Comparison of ENCODE assay signal across 7 mouse cellular contexts in the genomic region with DNA sequence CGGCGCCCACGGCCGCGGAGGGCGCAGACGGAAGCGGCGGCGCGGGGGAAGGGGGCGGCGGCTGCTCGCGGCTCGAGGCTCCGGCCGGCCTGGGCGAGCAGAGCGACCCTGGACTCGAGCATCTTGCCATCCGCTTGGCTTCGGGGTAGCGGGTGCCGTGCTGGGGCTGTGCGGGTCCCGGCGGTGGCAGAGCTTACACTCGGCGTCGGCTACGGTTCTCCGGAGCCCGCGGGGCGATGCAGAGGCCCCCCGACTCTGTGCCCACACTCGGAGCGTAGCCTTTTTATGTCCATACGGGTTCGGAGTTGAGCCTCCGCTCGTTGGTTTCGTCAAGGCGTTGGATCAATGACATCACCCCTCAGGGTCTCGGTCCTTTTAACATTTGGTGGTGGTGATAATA. TPM values are rescaled to one million over a fixed set of nuclear protein-coding genes. Genes with fewer than 3 reads are reported as not detected.
DNase-seq lines count a peak whose midpoint lies in the region; ATAC-seq and TF ChIP-seq lines count a peak whose summit lies in the region.

No protein-coding gene starts in this region.

- H3K27ac ChIP-seq in lung, embryonic 15.5 days, result peak overlapping the region; percentile 69
- peak overlapping the region; percentile 62; the same call in 1 of the 2 replicates for H3K27ac ChIP-seq in embryonic facial prominence, embryonic 11.5 days (replicated peaks; ENCODE audit: low read depth, low read length)
- H3K27ac ChIP-seq in hindbrain, embryonic 16.5 days (ENCODE audit: low read depth, low read length), result peak overlapping the region; percentile 76
- H3K27ac ChIP-seq in midbrain, postnatal 0 days (ENCODE audit: low read depth, low read length), result peak overlapping the region; percentile 76

- ATAC-seq in lung, embryonic 15.5 days (ENCODE audit: borderline replicate concordance, extremely low read depth, low FRiP score, low TSS enrichment), result peak; percentile 36
- no peak; the same call in 1 of the 2 replicates for ATAC-seq in embryonic facial prominence, embryonic 11.5 days (replicated peaks; ENCODE audit: insufficient number of reproducible peaks, low FRiP score, low TSS enrichment, low read depth)
- ATAC-seq in hindbrain, embryonic 16.5 days, result peak; percentile 34
- ATAC-seq in midbrain, postnatal 0 days (ENCODE audit: low FRiP score), result peak; percentile 25; the same call in 1 of the 2 replicates

- peak overlapping the region; percentile 91 for H3K4me2 ChIP-seq in lung, embryonic 15.5 days
- peak overlapping the region; percentile 80 for H3K4me2 ChIP-seq in embryonic facial prominence, embryonic 11.5 days (ENCODE audit: low read depth, low read length)
- H3K4me2 ChIP-seq in hindbrain, embryonic 16.5 days (ENCODE audit: low read length), result peak overlapping the region; percentile 77
- peak overlapping the region; percentile 68 for H3K4me2 ChIP-seq in midbrain, postnatal 0 days (ENCODE audit: low read depth, low read length, poor library complexity, severe bottlenecking)

- peak overlapping the region; percentile 92 for H3K9ac ChIP-seq in lung, embryonic 15.5 days
- H3K9ac ChIP-seq in embryonic facial prominence, embryonic 11.5 days (replicated peaks; ENCODE audit: low read length), result peak overlapping the region; percentile 94
- peak overlapping the region; percentile 95 for H3K9ac ChIP-seq in hindbrain, embryonic 16.5 days (ENCODE audit: low read depth, low read length)
- peak overlapping the region; percentile 96 for H3K9ac ChIP-seq in midbrain, postnatal 0 days (replicated peaks; ENCODE audit: low read length, poor library complexity, severe bottlenecking)

- TF ChIP-seq CTCF in midbrain, postnatal 0 days (IDR thresholded peaks at IDR 0.05), result no peak

- H3K27me3 ChIP-seq in lung, embryonic 15.5 days, result no peaks in the 10 kb centered on the region
- no peaks in the 10 kb centered on the region for H3K27me3 ChIP-seq in embryonic facial prominence, embryonic 11.5 days (ENCODE audit: control insufficient read depth, insufficient read depth, low read length)
- no peaks in the 10 kb centered on the region for H3K27me3 ChIP-seq in hindbrain, embryonic 16.5 days (replicated peaks; ENCODE audit: control insufficient read depth, insufficient read depth, low read length)
- no peaks in the 10 kb centered on the region for H3K27me3 ChIP-seq in midbrain, postnatal 0 days (ENCODE audit: insufficient read depth, low read length)

- H3K9me3 ChIP-seq in lung, embryonic 15.5 days, result no peaks in the 10 kb centered on the region
- H3K9me3 ChIP-seq in embryonic facial prominence, embryonic 11.5 days (replicated peaks; ENCODE audit: control insufficient read depth, low read length), result no peaks in the 10 kb centered on the region
- H3K9me3 ChIP-seq in hindbrain, embryonic 16.5 days (ENCODE audit: control insufficient read depth, low read length), result no peaks in the 10 kb centered on the region
- H3K9me3 ChIP-seq in midbrain, postnatal 0 days (ENCODE audit: low read length), result no peaks in the 10 kb centered on the region

- peaks cover 55% of the 10 kb centered on the region for H3K4me1 ChIP-seq in lung, embryonic 15.5 days
- no peaks in the 10 kb centered on the region; the same call in 1 of the 2 replicates for H3K4me1 ChIP-seq in embryonic facial prominence, embryonic 11.5 days (ENCODE audit: control insufficient read depth, insufficient read depth, low read length)
- peaks cover 19% of the 10 kb centered on the region for H3K4me1 ChIP-seq in hindbrain, embryonic 16.5 days (ENCODE audit: control insufficient read depth, insufficient read depth, low read depth, low read length)
- peaks cover 9% of the 10 kb centered on the region; the same call in 1 of the 2 replicates for H3K4me1 ChIP-seq in midbrain, postnatal 0 days (ENCODE audit: insufficient read depth, low read length)

- peak overlapping the region; percentile 99 for H3K4me3 ChIP-seq in lung, embryonic 15.5 days
- peak overlapping the region; percentile 95 for H3K4me3 ChIP-seq in embryonic facial prominence, embryonic 11.5 days (ENCODE audit: low read depth, low read length)
- peak overlapping the region; percentile 88 for H3K4me3 ChIP-seq in hindbrain, embryonic 16.5 days (ENCODE audit: low read length)
- peak overlapping the region; percentile 96 for H3K4me3 ChIP-seq in midbrain, postnatal 0 days (ENCODE audit: low read depth, low read length)

- under 1% methylated on average over 45 of the region's 46 CpGs for WGBS in lung, embryonic 15.5 days
- WGBS in embryonic facial prominence, embryonic 11.5 days, result 0% methylated on average over 38 of the region's 46 CpGs
- under 1% methylated on average over 42 of the region's 46 CpGs for WGBS in hindbrain, embryonic 16.5 days
- under 1% methylated on average over 30 of the region's 46 CpGs for whole genome bisulfite sequencing in midbrain, postnatal 0 days

- DNase-seq in lung, postnatal 36 days, result no peak
- no peak for DNase-seq in embryonic facial prominence, embryonic 11.5 days (ENCODE audit: low spot score)
- peak; percentile 12 for DNase-seq in midbrain, postnatal 0 days (ENCODE audit: low spot score)
- no peak for DNase-seq in layer of hippocampus, adult 9-10 months (ENCODE audit: low spot score)
- no peak for DNase-seq in thymus, postnatal 0 days (ENCODE audit: low spot score)

- H3K36me3 ChIP-seq in lung, embryonic 15.5 days, result peaks cover 36% of the 10 kb centered on the region
- peaks cover 10% of the 10 kb centered on the region for H3K36me3 ChIP-seq in embryonic facial prominence, embryonic 11.5 days (replicated peaks; ENCODE audit: control insufficient read depth, insufficient read depth, low read depth, low read length)
- peaks cover 17% of the 10 kb centered on the region for H3K36me3 ChIP-seq in hindbrain, embryonic 16.5 days (ENCODE audit: control insufficient read depth, insufficient read depth, low read length)
- peaks cover 17% of the 10 kb centered on the region for H3K36me3 ChIP-seq in midbrain, postnatal 0 days (ENCODE audit: insufficient read depth, low read length)

RNA-seq across cellular contexts. Expression of gene Gcn1l1, which starts 0.3 kb away (rescaled TPM):
- polyA plus RNA-seq in lung, embryonic 15.5 days (2015; fragmentation: Nextera tagmentation; extraction: Ambion mirVana), result 35.6 and 40.0 TPM in 2 replicates
- polyA plus RNA-seq in embryonic facial prominence, embryonic 11.5 days (2014; fragmentation: Nextera tagmentation; extraction: Ambion mirVana), result 29.3 and 31.4 TPM in 2 replicates
- polyA plus RNA-seq in hindbrain, embryonic 16.5 days (2015; fragmentation: Nextera tagmentation; extraction: Ambion mirVana), result 32.2 and 39.3 TPM in 2 replicates
- 72.9 and 75.1 TPM in 2 replicates for total RNA-seq in midbrain, postnatal 0 days (2014; rRNA removed)
- 24.7 and 26.6 TPM in 2 replicates for polyA plus RNA-seq in midbrain, postnatal 0 days (2015; fragmentation: Nextera tagmentation; extraction: Ambion mirVana)
- polyA plus RNA-seq in thymus, postnatal 0 days (2015; fragmentation: Nextera tagmentation; extraction: Ambion mirVana), result 19.9 and 21.5 TPM in 2 replicates

RNA-seq across cellular contexts. Expression of gene Rplp0, which starts 6.1 kb away (rescaled TPM):
- 1,589 and 1,600 TPM in 2 replicates for polyA plus RNA-seq in lung, embryonic 15.5 days (2015; fragmentation: Nextera tagmentation; extraction: Ambion mirVana)
- 1,437 and 1,529 TPM in 2 replicates for polyA plus RNA-seq in embryonic facial prominence, embryonic 11.5 days (2014; fragmentation: Nextera tagmentation; extraction: Ambion mirVana)
- polyA plus RNA-seq in hindbrain, embryonic 16.5 days (2015; fragmentation: Nextera tagmentation; extraction: Ambion mirVana), result 814 and 834 TPM in 2 replicates
- total RNA-seq in midbrain, postnatal 0 days (2014; rRNA removed), result 1,612 and 1,828 TPM in 2 replicates
- 779 and 814 TPM in 2 replicates for polyA plus RNA-seq in midbrain, postnatal 0 days (2015; fragmentation: Nextera tagmentation; extraction: Ambion mirVana)
- 1,964 and 2,053 TPM in 2 replicates for polyA plus RNA-seq in thymus, postnatal 0 days (2015; fragmentation: Nextera tagmentation; extraction: Ambion mirVana)

RNA-seq across cellular contexts. Expression of gene Pxn, which starts 58.9 kb away (rescaled TPM):
- 57.1 and 58.6 TPM in 2 replicates for polyA plus RNA-seq in lung, embryonic 15.5 days (2015; fragmentation: Nextera tagmentation; extraction: Ambion mirVana)
- polyA plus RNA-seq in embryonic facial prominence, embryonic 11.5 days (2014; fragmentation: Nextera tagmentation; extraction: Ambion mirVana), result 12.9 and 13.8 TPM in 2 replicates
- 19.1 and 23.9 TPM in 2 replicates for polyA plus RNA-seq in hindbrain, embryonic 16.5 days (2015; fragmentation: Nextera tagmentation; extraction: Ambion mirVana)
- total RNA-seq in midbrain, postnatal 0 days (2014; rRNA removed), result 34.6 and 39.4 TPM in 2 replicates
- 15.3 and 15.9 TPM in 2 replicates for polyA plus RNA-seq in midbrain, postnatal 0 days (2015; fragmentation: Nextera tagmentation; extraction: Ambion mirVana)
- 40.2 and 44.8 TPM in 2 replicates for polyA plus RNA-seq in thymus, postnatal 0 days (2015; fragmentation: Nextera tagmentation; extraction: Ambion mirVana)
